Mouse (Mus musculus) heart, embryonic 16.5 days (tissue): ENCODE results near the gene Trpm5. TPM values are rescaled to one million over a fixed set of nuclear protein-coding genes. Genes with fewer than 3 reads are reported as not detected.

Experiments used
- ATAC-seq: fragments of 200-750 bp; cut with Nextera tagmentation; replicated peaks from 2 replicates; pipeline ENCODE4 v1.8.0; 2017; ENCODE audit warnings: moderate number of reproducible peaks; ENCODE audit not compliant: insufficient read depth, low FRiP score; ENCODE audit errors: extremely low read depth
- H3K27ac ChIP-seq: fragments of 300-500 bp; sonication (generic); 2 replicates; pipeline ENCODE4 v1.5.1; 2014; ENCODE audit warnings: mild to moderate bottlenecking, low read length, control low read depth, moderate library complexity
- H3K27me3 ChIP-seq: fragments of 300-500 bp; sonication (generic); 2 replicates; pipeline ENCODE4 v1.6.1; 2014; ENCODE audit warnings: low read length, mixed read lengths; ENCODE audit not compliant: control insufficient read depth, insufficient read depth
- H3K36me3 ChIP-seq: fragments of 300-500 bp; sonication (generic); 2 replicates; pipeline ENCODE4 v1.6.1; 2014; ENCODE audit not compliant: control insufficient read depth, insufficient read depth
- H3K4me1 ChIP-seq: fragments of 300-500 bp; sonication (generic); 2 replicates; pipeline ENCODE4 v1.6.1; 2014; ENCODE audit warnings: low read length, mixed read lengths; ENCODE audit not compliant: control insufficient read depth, insufficient read depth
- H3K4me2 ChIP-seq: fragments of 300-500 bp; sonication (generic); 2 replicates; pipeline ENCODE4 v1.6.1; 2014; ENCODE audit warnings: low read depth, mild to moderate bottlenecking, control low read depth, low read length
- H3K4me3 ChIP-seq: fragments of 300-500 bp; sonication (generic); 2 replicates; pipeline ENCODE4 v1.5.1; 2014; ENCODE audit warnings: mild to moderate bottlenecking, control low read depth, low read length
- H3K9ac ChIP-seq: fragments of 300-500 bp; sonication (generic); 2 replicates; pipeline ENCODE4 v1.6.1; 2014; ENCODE audit warnings: low read length, control low read depth
- H3K9me3 ChIP-seq: fragments of 300-500 bp; sonication (generic); replicated peaks from 2 replicates; pipeline ENCODE4 v1.6.1; 2016; ENCODE audit warnings: low read length; ENCODE audit not compliant: control insufficient read depth
- WGBS: fragments of 180-500 bp; shearing (Covaris S2); extraction: QIAGEN DNeasy Blood & Tissue Kit; methylation state at CpG from one replicate; pipeline ENCODE4 v1.1.7; 2014; 5-methylcytosine and 5-hydroxymethylcytosine counted together
- polyA plus RNA-seq: library from polyadenylated mRNA; unstranded; fragments of >200 nt; fragmentation: Nextera tagmentation; extraction: Ambion mirVana; gene quantifications from 2 replicates; pipeline ENCODE4 v1.2.1, GENCODE M21; 2015

Trpm5 gene
- polyA plus RNA-seq, 1 experiment from 2014 or later, result 3.7 TPM

DNA sequence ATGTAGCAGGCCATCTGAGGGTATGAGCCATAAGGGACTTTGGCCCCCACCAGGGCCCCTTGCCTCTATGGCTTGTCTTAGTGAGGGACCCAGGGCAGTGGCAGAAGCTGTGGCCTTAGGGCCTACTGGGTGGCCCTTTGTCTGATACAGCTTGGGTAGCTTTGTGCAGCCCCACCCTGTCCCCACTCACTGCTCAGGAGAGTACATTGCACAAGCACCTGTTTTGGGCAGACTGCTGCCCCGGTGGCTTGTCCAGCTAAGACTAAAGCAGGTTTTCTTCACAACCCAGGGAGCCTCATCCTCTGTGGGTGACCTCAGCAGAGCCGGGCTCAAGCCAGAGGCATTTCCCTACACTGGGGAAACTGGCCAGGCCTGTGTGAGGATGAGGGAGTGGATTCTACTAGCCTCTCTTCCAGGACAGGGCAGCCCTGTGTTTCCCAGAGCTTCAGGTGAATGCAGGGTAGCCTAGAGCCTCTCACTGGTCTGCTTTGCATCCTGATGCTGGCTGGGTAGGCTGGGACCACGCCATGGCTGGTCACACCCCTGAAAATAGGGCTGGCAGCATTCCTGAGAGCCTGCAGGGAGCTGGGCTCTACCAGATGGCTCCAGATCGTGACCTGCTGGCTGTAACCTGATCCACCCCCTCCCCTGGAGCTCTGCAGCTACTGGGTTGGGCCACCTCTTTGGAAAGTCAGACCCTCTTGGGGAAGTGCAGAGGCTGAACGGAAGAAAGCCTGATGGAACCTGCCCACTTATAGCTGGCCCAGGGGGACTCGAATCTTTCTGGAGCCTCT, 29.6 kb upstream of the Trpm5 start:
- Histone ChIP-seq H3K36me3 (0 out of 2 replicates have a peak, but pooled peaks cover 3% of the 10 kb centered on the region), H3K4me2 (peak overlapping the region; percentile 40), H3K27me3 (no peaks in the 10 kb centered on the region), H3K9ac (peak overlapping the region; percentile 62), H3K9me3 (no peaks in the 10 kb centered on the region), H3K4me3 (peak overlapping the region; percentile 9), H3K4me1 (peaks cover 61% of the 10 kb centered on the region), H3K27ac (peak overlapping the region; percentile 97)
- 15% methylated on average over 6 of the region's 6 CpGs for WGBS
- ATAC-seq, result peak; percentile 79

DNA sequence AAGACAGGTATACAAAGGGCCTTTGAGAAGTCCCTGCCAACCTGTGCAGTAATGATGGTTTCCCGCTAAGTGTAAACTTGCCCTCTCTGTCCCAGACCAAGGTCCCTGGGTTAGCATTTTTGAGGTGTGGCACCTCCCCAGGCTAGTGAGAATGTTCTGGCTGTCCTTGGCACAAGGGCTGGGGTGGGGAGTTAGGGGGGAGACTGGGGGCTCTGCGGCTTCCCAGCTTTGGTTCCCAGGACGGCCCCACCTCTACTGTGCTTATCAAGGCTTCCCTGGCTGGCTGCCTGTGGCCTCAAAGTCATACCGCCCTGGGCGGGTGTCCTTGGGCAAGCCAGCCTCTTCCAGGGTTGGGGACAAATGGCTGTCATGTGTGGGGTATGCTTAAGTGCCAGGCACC, 27.7 kb upstream of the Trpm5 start:
- Histone ChIP-seq H3K9ac (peak overlapping the region; percentile 67), H3K4me2 (peak overlapping the region; percentile 14; the same call in 1 of the 2 replicates), H3K4me3 (no peak overlapping the region), H3K27ac (peak overlapping the region; percentile 96), H3K4me1 (peaks cover 73% of the 10 kb centered on the region), H3K9me3 (no peaks in the 10 kb centered on the region), H3K27me3 (no peaks in the 10 kb centered on the region), H3K36me3 (0 out of 2 replicates have a peak, but pooled peaks cover 3% of the 10 kb centered on the region)
- peak; percentile 88 for ATAC-seq
- WGBS, result 27% methylated on average over 5 of the region's 5 CpGs

DNA sequence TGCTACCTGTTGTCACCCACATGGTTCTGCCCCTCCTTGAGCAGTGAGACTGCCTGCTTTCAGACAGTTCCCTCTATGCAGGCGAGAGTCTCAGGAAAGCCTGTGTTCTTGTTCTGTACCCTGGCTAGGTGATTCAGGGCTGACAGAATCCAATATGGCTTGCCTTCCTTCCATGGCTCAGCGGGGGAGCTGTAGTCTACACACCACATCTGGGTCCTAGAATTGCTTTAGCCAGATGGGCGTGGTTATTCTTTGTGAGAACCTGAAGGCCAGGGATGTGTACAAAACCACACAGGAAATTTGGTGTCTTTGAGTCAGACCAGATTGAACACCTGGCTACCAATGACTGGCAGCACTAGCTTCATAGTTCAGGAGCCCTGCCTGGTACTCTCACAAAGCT, 25.4 kb upstream of the Trpm5 start:
- Histone ChIP-seq H3K4me3 (no peak overlapping the region), H3K27ac (peak overlapping the region; percentile 96), H3K4me1 (peaks cover 66% of the 10 kb centered on the region), H3K9me3 (peaks cover 1% of the 10 kb centered on the region; the same call in 1 of the 2 replicates), H3K4me2 (no peak overlapping the region), H3K9ac (no peak overlapping the region), H3K27me3 (no peaks in the 10 kb centered on the region), H3K36me3 (0 out of 2 replicates have a peak, but pooled peaks cover 2% of the 10 kb centered on the region)
- WGBS, result 60% methylated on average over 3 of the region's 3 CpGs
- ATAC-seq, result no peak

DNA sequence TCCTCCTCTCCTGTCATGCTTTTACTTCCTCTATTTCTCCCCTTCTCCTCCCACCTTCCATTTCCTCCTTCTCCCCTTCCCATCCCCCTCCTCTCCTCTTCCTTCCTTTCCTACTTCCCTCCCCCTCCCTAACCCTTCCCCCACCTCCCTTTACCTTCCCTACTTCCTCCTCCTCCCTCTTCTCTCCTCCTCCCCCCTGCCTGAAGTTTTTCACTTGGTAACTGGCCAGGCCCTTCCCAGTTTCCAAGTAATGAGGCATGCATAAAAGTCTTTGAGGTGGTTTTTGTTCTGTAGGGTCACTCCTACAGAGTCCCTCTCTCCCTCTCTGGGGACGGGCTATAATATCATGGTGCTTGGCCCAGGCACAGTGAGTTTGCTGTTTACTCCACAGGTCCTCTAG, 25.0 kb upstream of the Trpm5 start:
- no peak for ATAC-seq
- Histone ChIP-seq H3K27me3 (no peaks in the 10 kb centered on the region), H3K4me2 (no peak overlapping the region), H3K36me3 (0 out of 2 replicates have a peak, but pooled peaks cover 3% of the 10 kb centered on the region), H3K27ac (peak overlapping the region; percentile 96), H3K4me1 (peaks cover 61% of the 10 kb centered on the region), H3K9ac (no peak overlapping the region), H3K4me3 (no peak overlapping the region), H3K9me3 (peaks cover 3% of the 10 kb centered on the region; the same call in 1 of the 2 replicates)
- 19% methylated on average over 1 of the region's 1 CpGs for WGBS

DNA sequence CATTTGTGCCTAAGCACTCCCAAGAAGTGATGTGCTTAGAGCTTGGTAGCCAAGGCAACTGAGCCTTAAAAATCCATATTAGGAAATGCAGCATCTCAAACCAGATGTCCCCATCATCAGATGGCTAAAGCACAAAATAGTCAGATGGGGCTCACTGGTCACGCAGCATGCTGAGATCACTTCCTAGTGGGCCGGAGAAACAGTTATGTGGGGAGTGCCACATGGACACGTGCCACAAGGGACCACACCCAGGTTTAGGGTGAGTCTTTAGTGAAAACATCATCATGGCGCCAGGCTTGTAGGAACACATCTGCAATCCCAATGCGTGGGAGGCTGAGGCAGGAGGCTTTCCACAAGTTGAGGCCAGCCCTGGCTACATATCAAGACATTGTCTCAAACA, 22.1 kb upstream of the Trpm5 start:
- no peak overlapping the region for H3K4me3 ChIP-seq
- 0 out of 2 replicates have a peak, but pooled peaks cover 3% of the 10 kb centered on the region for H3K36me3 ChIP-seq
- peaks cover 3% of the 10 kb centered on the region; the same call in 1 of the 2 replicates for H3K9me3 ChIP-seq
- H3K4me2 ChIP-seq, result no peak overlapping the region
- 82% methylated on average over 5 of the region's 5 CpGs for WGBS
- no peak for ATAC-seq
- no peaks in the 10 kb centered on the region for H3K27me3 ChIP-seq
- H3K9ac ChIP-seq, result no peak overlapping the region
- peaks cover 47% of the 10 kb centered on the region for H3K4me1 ChIP-seq
- H3K27ac ChIP-seq, result no peak overlapping the region

DNA sequence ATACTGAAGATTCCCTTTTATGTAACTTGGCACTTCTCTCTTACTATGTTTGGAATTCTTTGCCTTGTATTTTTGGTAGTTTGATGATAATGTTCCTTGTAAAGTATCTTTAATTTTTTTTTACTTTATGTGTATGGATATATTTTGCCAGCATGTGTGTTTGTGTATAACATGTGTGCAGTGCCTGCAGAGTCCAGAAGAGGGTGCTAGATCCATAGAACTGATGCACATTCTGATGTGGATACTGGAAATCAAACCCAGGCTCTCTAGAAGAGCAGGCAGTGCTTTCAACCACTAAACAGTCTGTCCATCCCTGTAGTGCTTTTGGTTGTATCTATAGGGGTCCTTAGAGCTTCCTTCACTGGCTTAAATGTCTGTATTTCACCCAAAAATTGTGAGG, 20.3 kb upstream of the Trpm5 start:
- Histone ChIP-seq H3K4me2 (no peak overlapping the region), H3K4me3 (no peak overlapping the region), H3K4me1 (peaks cover 45% of the 10 kb centered on the region), H3K9ac (no peak overlapping the region), H3K9me3 (peaks cover 3% of the 10 kb centered on the region; the same call in 1 of the 2 replicates), H3K27me3 (no peaks in the 10 kb centered on the region), H3K27ac (no peak overlapping the region), H3K36me3 (0 out of 2 replicates have a peak, but pooled peaks cover 3% of the 10 kb centered on the region)
- ATAC-seq, result no peak

DNA sequence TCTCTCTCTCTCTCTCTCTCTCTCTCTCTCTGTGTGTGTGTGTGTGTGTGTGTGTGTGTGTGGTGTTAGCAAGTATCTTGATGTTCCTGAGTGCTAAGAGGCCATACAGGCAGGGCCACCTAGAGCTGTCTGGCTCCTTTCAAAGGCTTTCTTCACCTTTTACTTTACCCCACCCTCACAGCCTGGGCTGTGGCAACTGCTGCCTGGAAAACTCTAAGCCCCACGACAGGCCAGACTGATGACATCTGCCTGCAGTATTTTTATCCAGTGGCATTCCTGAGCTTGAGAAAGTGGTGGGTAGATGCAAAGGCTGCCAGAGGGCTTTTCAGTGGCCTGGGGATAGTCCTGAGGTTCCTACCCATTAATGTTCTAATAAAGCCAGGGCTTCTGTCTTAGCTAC, 18.0 kb upstream of the Trpm5 start:
- H3K4me1 ChIP-seq, result peaks cover 37% of the 10 kb centered on the region
- peak overlapping the region; percentile 62 for H3K9ac ChIP-seq
- H3K9me3 ChIP-seq, result peaks cover 3% of the 10 kb centered on the region; the same call in 1 of the 2 replicates
- H3K4me2 ChIP-seq, result peak overlapping the region; percentile 49
- 0 out of 2 replicates have a peak, but pooled peaks cover 3% of the 10 kb centered on the region for H3K36me3 ChIP-seq
- H3K4me3 ChIP-seq, result no peak overlapping the region
- peak overlapping the region; percentile 96 for H3K27ac ChIP-seq
- H3K27me3 ChIP-seq, result peaks cover under 1% of the 10 kb centered on the region
- 19% methylated on average over 1 of the region's 1 CpGs for WGBS
- peak; percentile 88 for ATAC-seq

DNA sequence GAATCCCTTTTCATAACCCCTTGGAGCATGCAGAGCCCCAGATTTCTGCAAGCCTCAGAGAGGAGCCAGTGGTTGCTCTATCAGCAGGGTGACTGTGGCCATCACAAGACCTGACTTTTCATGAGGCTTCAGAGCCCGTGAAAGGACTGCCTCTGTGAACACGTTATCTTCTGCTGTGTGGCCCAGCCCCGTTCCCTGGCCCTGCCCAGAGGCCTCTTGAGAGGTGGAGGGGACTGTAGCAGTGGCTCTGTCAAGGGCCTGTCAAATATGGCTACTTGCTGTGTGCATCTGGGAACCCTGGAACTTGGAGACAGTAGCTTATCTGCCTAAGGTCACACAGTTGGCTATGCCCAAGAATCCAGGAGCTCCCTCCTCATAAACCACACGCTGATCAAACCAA, 17.3 kb upstream of the Trpm5 start:
- Histone ChIP-seq H3K36me3 (0 out of 2 replicates have a peak, but pooled peaks cover 3% of the 10 kb centered on the region), H3K4me2 (peak overlapping the region; percentile 81), H3K4me1 (peaks cover 37% of the 10 kb centered on the region), H3K9me3 (peaks cover 3% of the 10 kb centered on the region; the same call in 1 of the 2 replicates), H3K4me3 (no peak overlapping the region), H3K9ac (peak overlapping the region; percentile 61; the same call in 1 of the 2 replicates), H3K27me3 (peaks cover 8% of the 10 kb centered on the region), H3K27ac (peak overlapping the region; percentile 96)
- 18% methylated on average over 4 of the region's 4 CpGs for WGBS
- peak; percentile 77 for ATAC-seq

DNA sequence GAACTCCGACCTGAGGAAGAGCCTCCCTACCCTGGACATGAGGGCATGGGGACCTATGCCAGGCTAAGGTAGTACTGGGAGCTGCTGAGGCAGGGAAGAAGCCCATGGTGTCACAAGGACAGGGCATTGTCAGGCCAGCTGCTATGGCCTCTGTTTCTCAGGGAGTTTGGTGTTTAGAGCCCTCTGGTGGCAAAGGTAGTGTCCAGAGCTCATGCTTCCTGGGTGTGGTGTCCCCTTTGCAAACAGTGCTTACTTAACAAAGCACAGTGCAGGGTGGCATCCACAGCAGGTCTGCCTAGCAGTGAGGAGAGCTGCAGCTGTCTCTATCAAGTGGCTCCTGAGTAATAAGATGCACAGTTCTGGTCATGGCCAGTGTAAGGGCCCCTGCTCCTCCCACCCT, 16.4 kb upstream of the Trpm5 start:
- 54% methylated on average over 1 of the region's 1 CpGs for WGBS
- H3K4me3 ChIP-seq, result no peak overlapping the region
- peak overlapping the region; percentile 3 for H3K9ac ChIP-seq
- 0 out of 2 replicates have a peak, but pooled peaks cover 3% of the 10 kb centered on the region for H3K36me3 ChIP-seq
- H3K4me2 ChIP-seq, result peak overlapping the region; percentile 81
- H3K4me1 ChIP-seq, result peaks cover 37% of the 10 kb centered on the region
- peaks cover 16% of the 10 kb centered on the region for H3K27me3 ChIP-seq
- ATAC-seq, result no peak
- peaks cover 3% of the 10 kb centered on the region; the same call in 1 of the 2 replicates for H3K9me3 ChIP-seq
- H3K27ac ChIP-seq, result peak overlapping the region; percentile 96
